Mouse (Mus musculus): ENCODE results near the gene Kcnc3. TPM values are rescaled to one million over a fixed set of nuclear protein-coding genes. Genes with fewer than 3 reads are reported as not detected.

Kcnc3 gene
- polyA plus RNA-seq, 1 experiment from 2014 or later, result 0.23 TPM

DNA sequence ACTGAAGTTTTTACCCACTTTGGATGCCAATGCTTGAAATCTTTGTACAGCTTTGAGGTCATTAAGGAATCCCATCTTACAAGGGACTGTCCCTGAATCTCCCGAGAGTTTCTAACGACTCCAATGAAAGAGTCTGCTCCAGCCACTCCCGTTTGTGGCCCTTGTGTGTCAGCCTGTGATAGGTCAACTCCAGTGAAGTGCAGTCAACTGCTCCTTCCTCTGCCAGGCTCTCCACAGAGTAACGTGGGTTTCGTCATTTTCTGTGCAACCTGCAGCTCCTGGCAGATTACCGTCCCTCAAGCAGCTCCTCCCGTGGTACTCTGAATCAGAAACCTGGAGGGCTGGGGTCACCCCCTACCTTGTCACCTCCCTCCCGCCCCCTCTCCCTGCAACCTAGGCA, 27.2 kb upstream of the Kcnc3 start:
- no peaks in the 10 kb centered on the region for H3K9me3 ChIP-seq (replicated peaks; ENCODE audit: control insufficient read depth, low read length)
- no peak overlapping the region for H3K27ac ChIP-seq (ENCODE audit: low read depth, low read length)
- no peaks in the 10 kb centered on the region for H3K4me1 ChIP-seq (ENCODE audit: control insufficient read depth, insufficient read depth, low read length)
- H3K4me2 ChIP-seq, result no peak overlapping the region
- no peak overlapping the region for H3K4me3 ChIP-seq (ENCODE audit: low read depth, low read length)
- WGBS (ENCODE audit: insufficient replicate concordance), result 41% methylated on average over 8 of the region's 8 CpGs
- no peaks in the 10 kb centered on the region; the same call in 1 of the 2 replicates for H3K27me3 ChIP-seq (ENCODE audit: control insufficient read depth, insufficient read depth, low read length)
- no peak for ATAC-seq (replicated peaks; ENCODE audit: insufficient number of reproducible peaks, low FRiP score, low TSS enrichment)
- H3K36me3 ChIP-seq (ENCODE audit: control insufficient read depth, insufficient read depth, low read length), result no peaks in the 10 kb centered on the region
- no peak overlapping the region for H3K9ac ChIP-seq (ENCODE audit: low read depth, low read length)

DNA sequence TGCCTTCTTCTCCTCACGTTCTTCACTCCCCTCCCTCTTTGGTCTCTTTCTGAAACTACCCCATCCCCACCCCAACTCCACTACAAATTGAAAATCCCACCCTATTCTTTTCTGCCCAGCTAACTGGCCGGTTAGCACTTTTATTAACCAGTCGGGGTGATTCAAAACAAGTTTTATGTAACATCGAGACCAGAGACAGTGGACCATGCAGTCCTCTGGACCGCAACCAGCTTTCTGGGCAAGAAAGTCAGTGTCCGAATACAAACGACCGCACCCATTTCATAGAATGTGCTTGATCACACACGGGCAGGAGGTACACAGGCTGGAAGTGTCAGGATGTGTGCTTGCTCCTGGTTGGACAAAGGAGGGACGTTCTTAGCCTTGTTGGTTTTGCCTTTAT, 26.0 kb upstream of the Kcnc3 start:
- Histone ChIP-seq H3K9ac (ENCODE audit: low read depth, low read length) (no peak overlapping the region), H3K4me2 (no peak overlapping the region), H3K36me3 (ENCODE audit: control insufficient read depth, insufficient read depth, low read length) (no peaks in the 10 kb centered on the region), H3K27me3 (ENCODE audit: control insufficient read depth, insufficient read depth, low read length) (no peaks in the 10 kb centered on the region; the same call in 1 of the 2 replicates), H3K9me3 (replicated peaks; ENCODE audit: control insufficient read depth, low read length) (no peaks in the 10 kb centered on the region), H3K27ac (ENCODE audit: low read depth, low read length) (no peak overlapping the region), H3K4me3 (ENCODE audit: low read depth, low read length) (no peak overlapping the region), H3K4me1 (ENCODE audit: control insufficient read depth, insufficient read depth, low read length) (no peaks in the 10 kb centered on the region)
- WGBS (ENCODE audit: insufficient replicate concordance), result 83% methylated on average over 10 of the region's 10 CpGs
- no peak for ATAC-seq (replicated peaks; ENCODE audit: insufficient number of reproducible peaks, low FRiP score, low TSS enrichment)

- H3K4me2 ChIP-seq, result no peak overlapping the region
- no peak overlapping the region for H3K4me3 ChIP-seq (ENCODE audit: low read depth, low read length)
- no peak for ATAC-seq (replicated peaks; ENCODE audit: insufficient number of reproducible peaks, low FRiP score, low TSS enrichment)
- 68% methylated on average over 6 of the region's 6 CpGs for WGBS (ENCODE audit: insufficient replicate concordance)
- no peaks in the 10 kb centered on the region; the same call in 1 of the 2 replicates for H3K27me3 ChIP-seq (ENCODE audit: control insufficient read depth, insufficient read depth, low read length)
- H3K4me1 ChIP-seq (ENCODE audit: control insufficient read depth, insufficient read depth, low read length), result no peaks in the 10 kb centered on the region
- H3K9me3 ChIP-seq (replicated peaks; ENCODE audit: control insufficient read depth, low read length), result no peaks in the 10 kb centered on the region
- H3K36me3 ChIP-seq (ENCODE audit: control insufficient read depth, insufficient read depth, low read length), result no peaks in the 10 kb centered on the region
- H3K9ac ChIP-seq (ENCODE audit: low read depth, low read length), result no peak overlapping the region
- H3K27ac ChIP-seq (ENCODE audit: low read depth, low read length), result no peak overlapping the region
Observed at GRCm38 (mm10) chr7:44565414-44565813, 25.1 kb upstream of the Kcnc3 start.

DNA sequence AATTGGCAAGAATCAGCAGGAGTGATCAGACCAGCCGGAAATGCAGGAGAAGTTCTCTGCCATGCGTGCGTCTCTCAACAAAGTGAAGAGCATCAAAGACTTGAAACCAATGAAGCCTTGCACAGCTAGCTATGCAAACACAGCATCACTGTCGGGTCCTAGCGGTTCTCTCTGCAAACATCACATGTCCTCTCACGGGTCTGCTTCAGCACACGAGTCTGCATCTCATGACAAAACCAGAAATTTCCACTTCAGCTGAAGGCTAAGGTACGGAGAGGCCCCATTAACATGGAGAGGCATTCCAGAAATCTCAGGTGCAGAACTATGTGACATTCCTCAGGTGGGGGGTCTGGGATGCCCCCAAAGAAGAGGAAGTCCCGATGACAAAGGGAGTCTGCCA, 21.7 kb upstream of the Kcnc3 start:
- no peak overlapping the region for H3K27ac ChIP-seq (ENCODE audit: low read depth, low read length)
- no peaks in the 10 kb centered on the region for H3K4me1 ChIP-seq (ENCODE audit: control insufficient read depth, insufficient read depth, low read length)
- no peak for ATAC-seq (replicated peaks; ENCODE audit: insufficient number of reproducible peaks, low FRiP score, low TSS enrichment)
- H3K4me3 ChIP-seq (ENCODE audit: low read depth, low read length), result no peak overlapping the region
- H3K9ac ChIP-seq (ENCODE audit: low read depth, low read length), result no peak overlapping the region
- H3K4me2 ChIP-seq, result no peak overlapping the region
- 71% methylated on average over 9 of the region's 9 CpGs for WGBS (ENCODE audit: insufficient replicate concordance)
- peaks cover 2% of the 10 kb centered on the region; the same call in 1 of the 2 replicates for H3K27me3 ChIP-seq (ENCODE audit: control insufficient read depth, insufficient read depth, low read length)
- no peaks in the 10 kb centered on the region for H3K36me3 ChIP-seq (ENCODE audit: control insufficient read depth, insufficient read depth, low read length)
- no peaks in the 10 kb centered on the region for H3K9me3 ChIP-seq (replicated peaks; ENCODE audit: control insufficient read depth, low read length)

DNA sequence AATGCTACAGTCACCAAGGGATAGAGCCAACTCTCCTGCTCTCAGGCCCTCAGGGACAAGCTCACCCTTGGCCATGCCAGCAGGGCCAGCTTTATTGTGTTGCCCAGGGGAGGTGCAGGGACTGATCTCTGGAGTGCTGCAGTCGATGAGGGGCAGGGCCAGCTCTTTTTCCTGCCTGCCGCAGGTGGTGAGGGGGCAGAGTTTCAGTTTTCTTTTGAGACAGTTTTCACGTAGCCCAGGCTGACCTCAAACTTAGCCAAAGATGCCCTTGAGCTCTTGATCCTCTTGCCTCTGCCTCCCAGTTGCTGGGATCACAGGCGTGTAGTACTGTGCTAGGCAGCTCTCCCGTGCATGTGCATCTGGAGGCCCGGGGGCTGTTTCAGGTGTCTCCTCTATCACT, 19.5 kb upstream of the Kcnc3 start:
- Histone ChIP-seq H3K27ac (ENCODE audit: low read depth, low read length) (no peak overlapping the region), H3K9ac (ENCODE audit: low read depth, low read length) (no peak overlapping the region), H3K4me2 (no peak overlapping the region), H3K4me1 (ENCODE audit: control insufficient read depth, insufficient read depth, low read length) (no peaks in the 10 kb centered on the region), H3K9me3 (replicated peaks; ENCODE audit: control insufficient read depth, low read length) (no peaks in the 10 kb centered on the region), H3K27me3 (ENCODE audit: control insufficient read depth, insufficient read depth, low read length) (peaks cover 2% of the 10 kb centered on the region; the same call in 1 of the 2 replicates), H3K4me3 (ENCODE audit: low read depth, low read length) (no peak overlapping the region), H3K36me3 (ENCODE audit: control insufficient read depth, insufficient read depth, low read length) (no peaks in the 10 kb centered on the region)
- 74% methylated on average over 6 of the region's 6 CpGs for WGBS (ENCODE audit: insufficient replicate concordance)
- no peak for ATAC-seq (replicated peaks; ENCODE audit: insufficient number of reproducible peaks, low FRiP score, low TSS enrichment)

- 69% methylated on average over 4 of the region's 4 CpGs for WGBS (ENCODE audit: insufficient replicate concordance)
- Histone ChIP-seq H3K4me3 (ENCODE audit: low read depth, low read length) (no peak overlapping the region), H3K27me3 (ENCODE audit: control insufficient read depth, insufficient read depth, low read length) (peaks cover 2% of the 10 kb centered on the region; the same call in 1 of the 2 replicates), H3K36me3 (ENCODE audit: control insufficient read depth, insufficient read depth, low read length) (no peaks in the 10 kb centered on the region), H3K9me3 (replicated peaks; ENCODE audit: control insufficient read depth, low read length) (no peaks in the 10 kb centered on the region), H3K27ac (ENCODE audit: low read depth, low read length) (no peak overlapping the region), H3K4me2 (no peak overlapping the region), H3K9ac (ENCODE audit: low read depth, low read length) (no peak overlapping the region), H3K4me1 (ENCODE audit: control insufficient read depth, insufficient read depth, low read length) (no peaks in the 10 kb centered on the region)
- no peak for ATAC-seq (replicated peaks; ENCODE audit: insufficient number of reproducible peaks, low FRiP score, low TSS enrichment)
Observed at GRCm38 (mm10) chr7:44571811-44572210, 18.7 kb upstream of the Kcnc3 start.

- H3K27me3 ChIP-seq (ENCODE audit: control insufficient read depth, insufficient read depth, low read length), result peaks cover 2% of the 10 kb centered on the region; the same call in 1 of the 2 replicates
- no peak within 1 kb of the TSS for H3K4me2 ChIP-seq
- H3K9ac ChIP-seq (ENCODE audit: low read depth, low read length), result no peak within 1 kb of the TSS
- H3K4me1 ChIP-seq (ENCODE audit: control insufficient read depth, insufficient read depth, low read length), result no peaks in the 10 kb centered on the region
- H3K27ac ChIP-seq (ENCODE audit: low read depth, low read length), result no peak within 1 kb of the TSS
- 36% methylated on average over 7 of the region's 7 CpGs for WGBS (ENCODE audit: insufficient replicate concordance)
- H3K36me3 ChIP-seq (ENCODE audit: control insufficient read depth, insufficient read depth, low read length), result no peaks in the 10 kb centered on the region
- ATAC-seq (replicated peaks; ENCODE audit: insufficient number of reproducible peaks, low FRiP score, low TSS enrichment), result no peak
- H3K4me3 ChIP-seq (ENCODE audit: low read depth, low read length), result no peak within 1 kb of the TSS
- H3K9me3 ChIP-seq (replicated peaks; ENCODE audit: control insufficient read depth, low read length), result no peaks in the 10 kb centered on the region
Observed at GRCm38 (mm10) chr7:44572213-44572701, 18.2 kb upstream of the Kcnc3 start, which contains the start of gene Napsa. TSS of gene Napsa (plus strand) at chr7:44572380.

DNA sequence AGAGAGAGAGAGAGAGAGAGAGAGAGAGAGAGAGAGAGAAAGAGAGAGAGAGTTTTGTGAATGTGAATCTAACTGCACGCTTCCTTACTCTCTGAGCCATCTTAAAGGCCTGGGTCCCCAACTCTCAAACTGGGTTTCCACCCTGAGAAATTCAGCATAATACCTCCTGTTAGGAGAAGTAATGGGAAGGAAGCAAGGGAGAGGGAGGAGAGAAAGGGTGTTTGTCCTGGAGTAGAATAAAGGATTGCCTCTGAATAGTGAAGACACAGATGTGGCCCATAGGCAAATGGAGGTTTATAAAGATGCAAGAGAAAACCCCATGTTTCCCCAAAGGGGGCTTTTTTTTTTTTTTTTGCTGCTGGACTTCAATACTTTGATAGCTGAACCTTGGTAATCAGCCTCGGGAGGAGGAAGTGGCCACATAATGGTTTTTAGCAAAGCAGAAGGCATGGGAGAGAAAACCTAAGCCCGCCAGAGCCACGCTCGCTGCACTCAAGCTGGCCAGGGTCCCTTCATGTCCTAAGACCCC, 17.4 kb upstream of the Kcnc3 start:
- Histone ChIP-seq H3K27ac (ENCODE audit: low read depth, low read length) (no peak overlapping the region), H3K4me3 (ENCODE audit: low read depth, low read length) (no peak overlapping the region), H3K4me2 (no peak overlapping the region), H3K36me3 (ENCODE audit: control insufficient read depth, insufficient read depth, low read length) (no peaks in the 10 kb centered on the region), H3K9ac (ENCODE audit: low read depth, low read length) (no peak overlapping the region), H3K9me3 (replicated peaks; ENCODE audit: control insufficient read depth, low read length) (no peaks in the 10 kb centered on the region), H3K27me3 (ENCODE audit: control insufficient read depth, insufficient read depth, low read length) (0 out of 2 replicates have a peak, but pooled peaks cover 2% of the 10 kb centered on the region), H3K4me1 (ENCODE audit: control insufficient read depth, insufficient read depth, low read length) (no peaks in the 10 kb centered on the region)
- 76% methylated on average over 5 of the region's 5 CpGs for WGBS (ENCODE audit: insufficient replicate concordance)
- ATAC-seq (replicated peaks; ENCODE audit: insufficient number of reproducible peaks, low FRiP score, low TSS enrichment), result no peak

DNA sequence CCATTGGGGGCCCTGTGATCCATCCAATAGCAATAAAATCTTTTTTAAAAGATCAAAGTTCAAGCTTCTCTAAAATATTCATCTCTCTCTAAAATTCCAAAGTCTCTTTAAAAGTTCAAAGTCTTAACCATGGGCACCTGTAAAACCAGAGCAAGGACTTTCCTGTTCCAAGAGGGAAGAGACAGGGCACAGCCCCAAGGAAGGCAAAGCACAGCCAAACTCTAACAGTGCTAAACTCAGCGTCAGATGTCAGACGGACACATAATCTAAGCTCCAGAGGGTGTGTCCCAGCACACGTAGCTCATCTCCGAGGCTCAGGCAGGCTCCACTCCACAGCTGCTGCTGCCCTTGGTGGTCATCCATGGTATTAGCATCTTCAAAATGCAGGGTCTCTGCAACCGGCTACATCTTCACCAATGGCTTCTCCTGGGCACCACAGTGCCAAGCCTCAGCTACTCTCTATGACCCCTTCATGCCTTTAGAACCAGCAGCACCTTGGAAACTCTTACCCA, 14.1 kb upstream of the Kcnc3 start:
- H3K36me3 ChIP-seq (ENCODE audit: control insufficient read depth, insufficient read depth, low read length), result no peaks in the 10 kb centered on the region
- no peak overlapping the region for H3K9ac ChIP-seq (ENCODE audit: low read depth, low read length)
- H3K4me2 ChIP-seq, result no peak overlapping the region
- no peak overlapping the region for H3K4me3 ChIP-seq (ENCODE audit: low read depth, low read length)
- no peak for ATAC-seq (replicated peaks; ENCODE audit: insufficient number of reproducible peaks, low FRiP score, low TSS enrichment)
- no peaks in the 10 kb centered on the region; the same call in 1 of the 2 replicates for H3K27me3 ChIP-seq (ENCODE audit: control insufficient read depth, insufficient read depth, low read length)
- 39% methylated on average over 5 of the region's 5 CpGs for WGBS (ENCODE audit: insufficient replicate concordance)
- H3K4me1 ChIP-seq (ENCODE audit: control insufficient read depth, insufficient read depth, low read length), result no peaks in the 10 kb centered on the region
- no peak overlapping the region for H3K27ac ChIP-seq (ENCODE audit: low read depth, low read length)
- H3K9me3 ChIP-seq (replicated peaks; ENCODE audit: control insufficient read depth, low read length), result no peaks in the 10 kb centered on the region
